Mouse (Mus musculus): ENCODE measurements around the gene Nfx1.

DNA sequence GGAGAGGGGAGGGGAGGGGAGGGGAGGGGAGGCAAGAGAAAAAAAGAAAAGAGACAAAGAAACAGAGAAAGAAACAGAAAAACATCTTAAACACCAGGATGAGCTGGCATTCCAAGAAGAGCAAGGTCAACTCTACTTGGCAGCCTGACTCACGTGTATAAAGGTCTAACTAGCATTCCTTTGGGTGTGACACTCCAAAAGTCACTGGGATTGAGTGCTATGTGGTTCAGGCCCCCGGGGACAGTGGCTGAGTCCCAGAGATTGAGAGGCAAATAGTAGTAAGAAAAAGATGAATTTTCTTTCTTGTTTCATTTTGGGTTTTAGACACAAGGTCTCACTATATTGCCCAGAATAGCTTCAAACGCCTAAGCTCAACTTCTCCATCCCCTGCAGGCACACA, 67.2 kb downstream of the Nfx1 start:
- TF ChIP-seq CTCF (IDR thresholded peaks at IDR 0.05) (no peak), POLR2A (IDR thresholded peaks at IDR 0.05; ENCODE audit: insufficient read depth, low read depth, low read length) (no peak), EP300 (IDR thresholded peaks at IDR 0.05; ENCODE audit: insufficient read depth, low read depth, low read length) (no peak)
